Mouse (Mus musculus) CH12.LX (cell line): ENCODE measurements around the gene Lrrc8b. TPM values are rescaled to one million over a fixed set of nuclear protein-coding genes. Genes with fewer than 3 reads are reported as not detected.

Experiments
- DNase-seq: peaks from one replicate; pipeline ENCODE4 v3.0.0-alpha.2; 2013; ENCODE audit errors: extremely low read depth
- H3K27ac ChIP-seq: 2 replicates; pipeline ENCODE4 v1.5.1; 2012; ENCODE audit warnings: low read depth, mild to moderate bottlenecking, control low read depth, moderate library complexity; ENCODE audit not compliant: insufficient read depth
- H3K27me3 ChIP-seq: replicated peaks from 2 replicates; pipeline ENCODE3; 2012; ENCODE audit warnings: inconsistent platforms
- H3K36me3 ChIP-seq, 2 experiments: replicated peaks in 1 of 2; 2 replicates each; pipeline versions ENCODE3 to v1.6.1; 2012; ENCODE audit warnings: inconsistent platforms in 1 of 2, low read length in 1 of 2, mild to moderate bottlenecking in 1 of 2, mixed read lengths in 1 of 2, moderate library complexity in 1 of 2; ENCODE audit not compliant: control insufficient read depth in 1 of 2, insufficient read depth in 1 of 2
- H3K4me1 ChIP-seq, 2 experiments: 2 replicates each; pipeline ENCODE4 v1.6.1; 2012; ENCODE audit warnings: inconsistent platforms in 1 of 2, moderate library complexity in 1 of 2; ENCODE audit not compliant: insufficient read depth in 2 of 2, control insufficient read depth in 1 of 2
- H3K4me2 ChIP-seq: 2 replicates; pipeline ENCODE4 v1.6.1; 2012; ENCODE audit warnings: low read depth, mild to moderate bottlenecking, control low read depth; ENCODE audit not compliant: poor library complexity, insufficient read depth, severe bottlenecking
- H3K4me3 ChIP-seq, 3 experiments: fragments of 150-350 bp in 1 of 3; sonication (generic) in 1 of 3; replicated peaks in 1 of 3; 2 replicates each; pipeline versions ENCODE3 to v1.5.1; 2011 to 2012; ENCODE audit warnings: low read depth in 2 of 3, low read length in 2 of 3, mild to moderate bottlenecking in 2 of 3, moderate library complexity in 2 of 3, control low read depth in 1 of 3, improper control_type of control experiment in 1 of 3, inconsistent platforms in 1 of 3, mixed read lengths in 1 of 3; ENCODE audit not compliant: poor library complexity in 1 of 3
- H3K79me2 ChIP-seq: replicated peaks from 2 replicates; pipeline ENCODE4 v1.6.1; 2012; ENCODE audit warnings: mild to moderate bottlenecking, moderate library complexity; ENCODE audit not compliant: control insufficient read depth, poor library complexity, insufficient read depth, severe bottlenecking; ENCODE audit errors: extremely low read depth
- H3K9ac ChIP-seq: 2 replicates; pipeline ENCODE4 v1.6.1; 2012; ENCODE audit warnings: low read depth, mild to moderate bottlenecking, control low read depth, moderate library complexity; ENCODE audit not compliant: insufficient read depth
- H3K9me3 ChIP-seq: replicated peaks from 2 replicates; pipeline ENCODE3; 2012; ENCODE audit warnings: low read length, inconsistent platforms, mixed read lengths
- CHD1 ChIP-seq: IDR thresholded peaks from 2 replicates; pipeline ENCODE4 v1.6.1; 2012; ENCODE audit warnings: low read depth, low read length, improper control_type of control experiment, inconsistent platforms
- CTCF ChIP-seq, 2 experiments: IDR thresholded peaks in 1 of 2; conservative IDR thresholded peaks in 1 of 2; 2 replicates each; pipeline ENCODE4 v1.5.1; 2011 to 2012; ENCODE audit warnings: low read depth in 2 of 2, low read length in 2 of 2, improper control_type of control experiment in 1 of 2, inconsistent platforms in 1 of 2, mild to moderate bottlenecking in 1 of 2, moderate library complexity in 1 of 2
- E2F4 ChIP-seq: IDR thresholded peaks from 2 replicates; pipeline ENCODE4 v1.6.1; 2011; ENCODE audit warnings: low read depth, low read length, improper control_type of control experiment; ENCODE audit not compliant: insufficient replicate concordance
- ELF1 ChIP-seq: IDR thresholded peaks from 2 replicates; pipeline ENCODE4 v1.6.1; 2014; ENCODE audit warnings: low read depth, mild to moderate bottlenecking, inconsistent platforms, low read length, improper control_type of control experiment
- ETS1 ChIP-seq: conservative IDR thresholded peaks from 2 replicates; pipeline ENCODE4 v1.6.1; 2012; ENCODE audit warnings: low read depth, mild to moderate bottlenecking, inconsistent platforms, low read length, improper control_type of control experiment, moderate library complexity
- GABPA ChIP-seq: IDR thresholded peaks from 2 replicates; pipeline ENCODE4 v1.6.1; 2012; ENCODE audit warnings: low read depth, low read length, improper control_type of control experiment, inconsistent platforms; ENCODE audit not compliant: insufficient replicate concordance
- HCFC1 ChIP-seq: IDR thresholded peaks from 2 replicates; pipeline ENCODE4 v1.6.1; 2012; ENCODE audit warnings: low read depth, mild to moderate bottlenecking, inconsistent platforms, low read length, improper control_type of control experiment
- JUN ChIP-seq: IDR thresholded peaks from 2 replicates; pipeline ENCODE4 v1.6.1; 2011; ENCODE audit warnings: low read depth, mild to moderate bottlenecking, low read length, improper control_type of control experiment, moderate library complexity; ENCODE audit not compliant: insufficient read depth
- KAT2A ChIP-seq: IDR thresholded peaks from 2 replicates; pipeline ENCODE4 v1.6.1; 2012; ENCODE audit warnings: low read length, improper control_type of control experiment, inconsistent platforms; ENCODE audit not compliant: insufficient replicate concordance
- MAX ChIP-seq: IDR thresholded peaks from 2 replicates; pipeline ENCODE4 v1.6.1; 2011; ENCODE audit warnings: low read length, improper control_type of control experiment
- MXI1 ChIP-seq: IDR thresholded peaks from 2 replicates; pipeline ENCODE4 v1.6.1; 2011; ENCODE audit warnings: mild to moderate bottlenecking, low read depth, low read length, improper control_type of control experiment
- NELFE ChIP-seq: IDR thresholded peaks from 2 replicates; pipeline ENCODE4 v1.6.1; 2011; ENCODE audit warnings: low read depth, low read length, improper control_type of control experiment
- NRF1 ChIP-seq: IDR thresholded peaks from 2 replicates; pipeline ENCODE4 v1.6.1; 2014; ENCODE audit warnings: low read depth, mild to moderate bottlenecking, inconsistent platforms, low read length, improper control_type of control experiment, moderate library complexity
- RAD21 ChIP-seq: IDR thresholded peaks from 2 replicates; pipeline ENCODE4 v1.6.1; 2011; ENCODE audit warnings: low read depth, mild to moderate bottlenecking, low read length, improper control_type of control experiment, moderate library complexity
- SIN3A ChIP-seq: IDR thresholded peaks from 2 replicates; pipeline ENCODE4 v1.6.1; 2012; ENCODE audit warnings: low read length, improper control_type of control experiment, inconsistent platforms
- SMC3 ChIP-seq: IDR thresholded peaks from 2 replicates; pipeline ENCODE4 v1.6.1; 2011; ENCODE audit warnings: low read depth, low read length, improper control_type of control experiment
- TBP ChIP-seq: conservative IDR thresholded peaks from 2 replicates; pipeline ENCODE4 v1.6.1; 2011; ENCODE audit warnings: low read depth, low read length, improper control_type of control experiment
- UBTF ChIP-seq: IDR thresholded peaks from 2 replicates; pipeline ENCODE4 v1.6.1; 2012; ENCODE audit warnings: low read depth, mild to moderate bottlenecking, inconsistent platforms, low read length, improper control_type of control experiment, moderate library complexity
- USF1 ChIP-seq: IDR thresholded peaks from 2 replicates; pipeline ENCODE4 v1.6.1; 2014; ENCODE audit warnings: low read depth, mild to moderate bottlenecking, inconsistent platforms, low read length, improper control_type of control experiment
- ZMIZ1 ChIP-seq: IDR thresholded peaks from 2 replicates; pipeline ENCODE4 v1.6.1; 2012; ENCODE audit warnings: low read depth, mild to moderate bottlenecking, inconsistent platforms, low read length, improper control_type of control experiment
- dilution Hi-C: fragments of 300-500 bp; cut with MboI; formaldehyde crosslinking; loops from 2 replicates; pipeline ENCODE4 v1.14.3; 2020; ENCODE audit warnings: low sequenced_read_pairs; ENCODE audit not compliant: extremely low pct_unique_long_range_greater_than_20kb, extremely low pct_ligation_motif_present
- in situ Hi-C: fragments of 300-500 bp; cut with MboI; formaldehyde crosslinking; loops from 3 replicates; pipeline ENCODE4 v1.14.3; 2019; ENCODE audit warnings: low sequenced_read_pairs, low pct_ligation_motif_present, low pct_unique_long_range_greater_than_20kb, mixed read lengths
- polyA plus RNA-seq: library from polyadenylated mRNA; unstranded; fragments of >175 nt; gene quantifications from 2 replicates; pipeline ENCODE4 v1.2.1, GENCODE M21; 2012; ENCODE audit warnings: low read depth; ENCODE audit not compliant: insufficient read length
- total RNA-seq, 2 experiments: library from RNA; depleted of rRNA; stranded (reverse); fragments of 300-350 nt in 1 of 2; fragments of >200 nt in 1 of 2; gene quantifications; 2 replicates each; pipeline ENCODE4 v1.2.3; 2012 to 2014

Lrrc8b gene
- total and polyA plus RNA-seq, 3 experiments = 0.21 to 0.40 (median 0.40) TPM

DNA sequence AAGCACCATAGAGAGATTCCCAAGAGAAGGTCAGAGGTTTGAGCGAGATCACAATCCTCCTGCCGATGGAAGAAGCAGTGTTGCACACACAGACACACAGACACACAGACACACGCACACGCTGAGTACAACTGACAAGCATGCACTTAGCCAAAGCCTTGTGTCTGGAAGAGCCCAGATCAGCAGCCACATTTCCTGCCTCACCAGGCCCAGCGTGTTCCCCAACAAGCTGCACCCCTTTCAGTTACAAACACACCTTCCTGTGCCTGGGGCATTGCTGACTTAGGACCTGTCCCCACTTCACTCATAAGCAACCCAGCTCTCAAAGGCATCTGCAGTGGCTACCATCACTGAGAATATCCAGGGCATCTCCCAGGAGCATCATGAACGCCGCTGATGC, 77.8 kb downstream of the Lrrc8b start:
- no peak overlapping the region for H3K9ac ChIP-seq
- TF ChIP-seq CHD1 (no peak), ETS1 (no peak), ZMIZ1 (no peak), MXI1 (no peak), TBP (no peak), USF1 (no peak), UBTF (no peak), KAT2A (no peak), CTCF (conservative IDR thresholded peaks at IDR 0.05 in 1 of 2, IDR thresholded peaks at IDR 0.05 in 1 of 2; ENCODE audit: low read depth in 2 of 2, low read length in 2 of 2) (no peak), NRF1 (no peak), E2F4 (no peak)
- TF ChIP-seq, all 38 proteins: peak for 0
- H3K36me3 ChIP-seq = no peaks in the 10 kb centered on the region
- DNase-seq = no peak
- H3K4me2 ChIP-seq = no peak overlapping the region
- peaks cover 0 to 24% of the 10 kb centered on the region in 2 experiments; a peak in 3 of 4 replicates for H3K4me1 ChIP-seq
- in situ Hi-C loops = no loop called here
- H3K4me3 ChIP-seq = no peak overlapping the region
- no peaks in the 10 kb centered on the region for H3K79me2 ChIP-seq
- dilution Hi-C loops = no loop called here
- no peak overlapping the region for H3K27ac ChIP-seq
- no peaks in the 10 kb centered on the region for H3K9me3 ChIP-seq
- H3K27me3 ChIP-seq = peaks cover 3% of the 10 kb centered on the region

DNA sequence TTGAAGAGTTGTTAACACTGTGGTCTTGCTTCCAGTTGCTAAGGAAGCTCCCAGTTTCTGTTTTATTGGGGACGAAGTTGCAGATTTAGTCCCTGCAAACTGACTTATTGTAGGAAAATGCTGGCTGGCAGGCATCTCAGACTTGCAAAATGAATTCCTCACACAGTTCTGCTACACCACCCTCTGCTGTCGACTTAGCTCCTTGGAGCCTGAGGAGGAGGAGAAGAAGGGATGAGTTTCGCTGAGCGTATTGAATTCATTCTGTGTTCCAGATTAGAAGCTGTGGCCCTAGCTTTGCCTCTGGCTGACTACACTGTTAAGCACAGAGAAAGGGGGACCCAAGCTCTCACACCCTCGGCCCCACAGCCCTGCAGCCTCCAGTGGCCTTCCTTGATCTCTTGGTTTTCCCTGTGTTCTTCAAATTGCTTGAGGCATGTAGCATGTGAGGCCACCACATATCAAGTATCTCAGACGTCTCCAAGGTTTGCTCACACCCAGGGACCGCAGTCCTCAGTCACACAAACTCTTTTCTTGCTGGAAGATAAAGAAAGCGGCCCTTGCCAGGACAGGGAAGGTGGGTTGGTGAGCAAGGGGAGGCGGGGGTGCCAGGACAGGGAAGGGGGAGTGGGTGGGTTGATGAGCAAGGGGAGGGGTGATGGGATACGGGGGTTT, 78.8 kb downstream of the Lrrc8b start:
- peak overlapping the region; percentile 58 for H3K9ac ChIP-seq
- H3K4me1 ChIP-seq = peaks cover 0 to 24% of the 10 kb centered on the region in 2 experiments; a peak in 3 of 4 replicates
- in situ Hi-C loops (no loop called here), dilution Hi-C loops (no loop called here)
- H3K9me3 ChIP-seq = no peaks in the 10 kb centered on the region
- H3K4me2 ChIP-seq = no peak overlapping the region
- no peaks in the 10 kb centered on the region for H3K36me3 ChIP-seq
- peaks cover 3% of the 10 kb centered on the region for H3K27me3 ChIP-seq
- H3K79me2 ChIP-seq = no peaks in the 10 kb centered on the region
- H3K4me3 ChIP-seq = no peak overlapping the region
- TF ChIP-seq NELFE = no peak
- TF ChIP-seq USF1 = no peak
- TF ChIP-seq HCFC1 = no peak
- no peak for TF ChIP-seq SMC3
- no peak for TF ChIP-seq ETS1
- no peak for TF ChIP-seq GABPA
- no peak for TF ChIP-seq CTCF (conservative IDR thresholded peaks at IDR 0.05 in 1 of 2, IDR thresholded peaks at IDR 0.05 in 1 of 2; ENCODE audit: low read depth in 2 of 2, low read length in 2 of 2)
- TF ChIP-seq CHD1 = no peak
- TF ChIP-seq ELF1 = no peak
- no peak for TF ChIP-seq NRF1
- TF ChIP-seq MAX = no peak
- TF ChIP-seq SIN3A = no peak
- no peak for TF ChIP-seq E2F4
- TF ChIP-seq JUN = no peak
- TF ChIP-seq RAD21 = no peak
- TF ChIP-seq, all 38 proteins: peak for 0
- H3K27ac ChIP-seq = no peak overlapping the region
- no peak for DNase-seq
